Mouse (Mus musculus) embryonic facial prominence, embryonic 13.5 days (tissue): ENCODE results near the gene Nfkbie. TPM values are rescaled to one million over a fixed set of nuclear protein-coding genes. Genes with fewer than 3 reads are reported as not detected.

Source experiments
- ATAC-seq: fragments of 200-750 bp; cut with Nextera tagmentation; 2 replicates; pipeline ENCODE4 v1.8.0; 2017; ENCODE audit warnings: low read depth; ENCODE audit not compliant: insufficient number of reproducible peaks, insufficient read depth, low FRiP score, low TSS enrichment
- H3K27ac ChIP-seq: fragments of 300-500 bp; sonication (generic); 2 replicates; pipeline ENCODE4 v1.5.1; 2015; ENCODE audit warnings: moderate library complexity, mild to moderate bottlenecking, inconsistent platforms
- H3K27me3 ChIP-seq: fragments of 300-500 bp; sonication (generic); 2 replicates; pipeline ENCODE4 v1.6.1; 2015; ENCODE audit warnings: mild to moderate bottlenecking, inconsistent platforms
- H3K36me3 ChIP-seq: fragments of 300-500 bp; sonication (generic); 2 replicates; pipeline ENCODE4 v1.6.1; 2015; ENCODE audit warnings: mild to moderate bottlenecking, inconsistent platforms
- H3K4me1 ChIP-seq: fragments of 300-500 bp; sonication (generic); 2 replicates; pipeline ENCODE4 v1.6.1; 2015; ENCODE audit warnings: inconsistent platforms
- H3K4me2 ChIP-seq: fragments of 300-500 bp; sonication (generic); 2 replicates; pipeline ENCODE4 v1.6.1; 2015; ENCODE audit warnings: moderate library complexity, mild to moderate bottlenecking, inconsistent platforms
- H3K4me3 ChIP-seq: fragments of 300-500 bp; sonication (generic); 2 replicates; pipeline ENCODE4 v1.5.1; 2015; ENCODE audit warnings: mild to moderate bottlenecking, inconsistent platforms
- H3K9ac ChIP-seq: fragments of 300-500 bp; sonication (generic); 2 replicates; pipeline ENCODE4 v1.6.1; 2015; ENCODE audit warnings: mild to moderate bottlenecking, inconsistent platforms
- H3K9me3 ChIP-seq: fragments of 300-500 bp; sonication (generic); 2 replicates; pipeline ENCODE4 v1.6.1; 2016; ENCODE audit warnings: inconsistent platforms
- WGBS: fragments of 180-500 bp; shearing (Covaris S2); methylation state at CpG from one replicate; pipeline ENCODE4 v1.1.7; 2015; ENCODE audit warnings: mixed read lengths; 5-methylcytosine and 5-hydroxymethylcytosine counted together
- polyA plus RNA-seq: library from polyadenylated mRNA; unstranded; fragments of >200 nt; fragmentation: Nextera tagmentation; extraction: Ambion mirVana; gene quantifications from 2 replicates; pipeline ENCODE4 v1.2.1, GENCODE M21; 2015

Gene Nfkbie
- polyA plus RNA-seq, 1 experiment from 2014 or later, result 4.7 TPM

DNA sequence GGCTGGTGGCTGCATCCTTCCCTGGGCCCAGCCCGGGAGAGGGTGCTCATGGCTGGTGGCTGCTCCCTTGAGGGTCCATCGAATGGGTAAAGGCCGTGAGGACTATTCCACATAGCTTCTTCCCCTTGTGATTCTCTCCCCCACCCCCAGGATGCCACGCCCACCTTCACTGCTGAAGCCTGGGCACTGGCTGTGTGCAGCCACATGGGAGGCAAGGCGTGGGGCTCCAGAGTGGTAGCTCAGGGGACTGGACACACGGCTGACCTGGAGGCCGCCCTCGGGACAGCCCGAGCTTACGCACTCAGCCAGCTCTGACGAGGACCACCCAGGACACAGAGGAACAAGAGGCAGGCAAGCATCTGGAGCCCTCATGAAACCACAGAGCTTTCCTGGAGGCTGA lies 35.4 kb upstream of the Nfkbie start:
- H3K9ac ChIP-seq, result no peak overlapping the region
- H3K36me3 ChIP-seq, result peaks cover 57% of the 10 kb centered on the region
- no peaks in the 10 kb centered on the region for H3K9me3 ChIP-seq
- 77% methylated on average over 11 of the region's 11 CpGs for WGBS
- H3K27me3 ChIP-seq, result peaks cover 18% of the 10 kb centered on the region
- peaks cover 21% of the 10 kb centered on the region for H3K4me1 ChIP-seq
- no peak overlapping the region for H3K4me3 ChIP-seq
- no peak overlapping the region for H3K27ac ChIP-seq
- no peak overlapping the region for H3K4me2 ChIP-seq
- ATAC-seq, result no peak

DNA sequence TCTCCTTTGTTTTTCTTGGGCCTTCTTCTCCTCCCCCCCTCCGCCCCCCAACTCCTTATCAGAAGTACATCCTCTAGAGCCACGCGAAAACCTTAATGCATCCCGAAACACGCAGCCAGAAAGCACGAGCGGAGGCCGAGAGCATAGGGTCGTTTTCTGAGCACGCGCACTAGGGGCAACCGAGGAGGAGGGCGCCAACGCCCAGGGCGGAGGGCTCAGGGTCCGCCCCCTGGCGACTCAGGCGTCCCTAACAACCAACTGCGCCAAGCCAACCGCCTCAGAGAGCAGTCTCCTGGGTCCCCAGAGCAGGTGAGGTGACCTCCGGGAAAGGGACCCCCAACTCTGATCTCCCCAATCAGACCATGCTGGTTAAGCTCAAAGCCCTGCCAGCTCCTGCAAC lies 32.2 kb upstream of the Nfkbie start, which contains the start of gene Tcte1:
Gene Tcte1, plus strand, starts transcription at position 172 of the 400 bp plus-strand sequence.
- H3K4me3 ChIP-seq, result peak within 1 kb of the TSS; percentile 45
- no peak within 1 kb of the TSS for H3K27ac ChIP-seq
- H3K9ac ChIP-seq, result peak within 1 kb of the TSS; percentile 70
- peaks cover 28% of the 10 kb centered on the region for H3K36me3 ChIP-seq
- 0% methylated on average over 21 of the region's 21 CpGs for WGBS
- no peaks in the 10 kb centered on the region for H3K9me3 ChIP-seq
- H3K27me3 ChIP-seq, result peaks cover 40% of the 10 kb centered on the region
- H3K4me2 ChIP-seq, result peak within 1 kb of the TSS; percentile 78
- ATAC-seq, result peak; percentile 44; the same call in 1 of the 2 replicates
- peaks cover 21% of the 10 kb centered on the region for H3K4me1 ChIP-seq

DNA sequence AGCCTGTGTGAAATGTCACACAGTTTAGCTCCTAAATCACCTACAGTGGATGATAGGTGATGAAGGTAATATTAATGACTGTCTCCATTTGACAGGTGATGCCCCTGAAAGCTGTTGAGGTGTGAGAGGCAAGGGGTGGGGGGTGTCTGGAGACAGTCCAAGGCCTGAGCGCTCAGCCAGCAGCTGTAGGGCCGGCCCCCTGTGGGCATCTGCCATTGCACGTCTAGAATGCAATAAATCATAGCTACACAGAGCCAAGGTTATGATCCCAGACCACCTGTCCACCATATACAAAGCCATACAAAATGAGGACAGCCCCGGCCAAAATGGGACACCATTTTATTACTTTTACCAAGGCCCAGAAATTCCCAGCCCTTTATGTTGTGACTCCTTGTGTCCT lies 30.5 kb upstream of the Nfkbie start:
- H3K4me3 ChIP-seq, result no peak overlapping the region
- H3K36me3 ChIP-seq, result 0 out of 2 replicates have a peak, but pooled peaks cover 11% of the 10 kb centered on the region
- H3K4me2 ChIP-seq, result no peak overlapping the region
- H3K4me1 ChIP-seq, result peaks cover 21% of the 10 kb centered on the region
- 69% methylated on average over 4 of the region's 4 CpGs for WGBS
- ATAC-seq, result no peak
- H3K27me3 ChIP-seq, result peaks cover 56% of the 10 kb centered on the region
- no peaks in the 10 kb centered on the region for H3K9me3 ChIP-seq
- H3K27ac ChIP-seq, result no peak overlapping the region
- no peak overlapping the region for H3K9ac ChIP-seq

- WGBS, result 14% methylated on average over 5 of the region's 5 CpGs
These were observed 28.9 kb upstream of the Nfkbie start for GRCm38 (mm10) chr17:45526571-45526970.

GRCm38 (mm10) chr17:45530346-45530782 lies 25.1 kb upstream of the Nfkbie start:
- H3K4me2 ChIP-seq, result no peak overlapping the region
- no peak for ATAC-seq
- H3K4me3 ChIP-seq, result no peak overlapping the region
- no peaks in the 10 kb centered on the region for H3K36me3 ChIP-seq
- H3K9ac ChIP-seq, result no peak overlapping the region
- no peaks in the 10 kb centered on the region for H3K4me1 ChIP-seq
- WGBS, result 47% methylated on average over 13 of the region's 13 CpGs
- peaks cover 79% of the 10 kb centered on the region for H3K27me3 ChIP-seq
- H3K27ac ChIP-seq, result no peak overlapping the region
- no peaks in the 10 kb centered on the region for H3K9me3 ChIP-seq

More at GRCm38 (mm10) chr17:45526571-45526970, 28.9 kb upstream of the Nfkbie start:
- Histone ChIP-seq H3K9me3 (no peaks in the 10 kb centered on the region), H3K9ac (no peak overlapping the region), H3K27ac (no peak overlapping the region), H3K4me2 (no peak overlapping the region), H3K36me3 (no peaks in the 10 kb centered on the region), H3K4me3 (no peak overlapping the region), H3K4me1 (peaks cover 14% of the 10 kb centered on the region), H3K27me3 (peaks cover 65% of the 10 kb centered on the region)
- no peak for ATAC-seq

DNA sequence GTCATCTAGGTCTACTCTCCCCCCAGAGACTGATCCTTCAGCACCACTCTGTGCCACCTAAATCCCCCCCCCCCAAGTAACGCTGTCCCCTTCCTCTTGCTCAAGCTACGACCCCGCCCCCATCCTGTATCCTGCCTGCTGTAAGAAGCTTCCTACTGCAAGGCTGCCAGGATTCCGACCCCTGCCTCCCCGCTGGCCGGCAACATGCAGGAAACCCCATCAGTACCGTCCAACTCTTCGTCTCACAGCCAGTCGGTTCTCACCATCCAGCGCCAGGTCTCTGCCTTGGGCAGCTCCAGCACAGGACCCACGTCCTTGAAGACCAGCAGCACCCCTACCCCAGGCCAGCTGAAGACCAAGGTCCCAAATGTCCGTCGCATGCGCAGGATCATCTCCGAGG lies 22.6 kb upstream of the Nfkbie start:
- Histone ChIP-seq H3K4me3 (no peak overlapping the region), H3K9ac (no peak overlapping the region), H3K9me3 (no peaks in the 10 kb centered on the region), H3K4me2 (no peak overlapping the region), H3K4me1 (no peaks in the 10 kb centered on the region), H3K27ac (no peak overlapping the region), H3K36me3 (no peaks in the 10 kb centered on the region), H3K27me3 (peaks cover 80% of the 10 kb centered on the region)
- WGBS, result 43% methylated on average over 15 of the region's 15 CpGs
- ATAC-seq, result no peak

- ATAC-seq, result no peak
- WGBS, result 9% methylated on average over 5 of the region's 5 CpGs
- no peaks in the 10 kb centered on the region for H3K9me3 ChIP-seq
- no peak overlapping the region for H3K4me3 ChIP-seq
- no peak overlapping the region for H3K4me2 ChIP-seq
- no peaks in the 10 kb centered on the region for H3K4me1 ChIP-seq
- H3K36me3 ChIP-seq, result no peaks in the 10 kb centered on the region
- peaks cover 83% of the 10 kb centered on the region for H3K27me3 ChIP-seq
- no peak overlapping the region for H3K27ac ChIP-seq
- no peak overlapping the region for H3K9ac ChIP-seq
These were observed 19.2 kb upstream of the Nfkbie start for GRCm38 (mm10) chr17:45536264-45536663.

- Histone ChIP-seq H3K4me3 (no peak overlapping the region), H3K4me1 (no peaks in the 10 kb centered on the region), H3K9ac (no peak overlapping the region), H3K36me3 (no peaks in the 10 kb centered on the region), H3K9me3 (no peaks in the 10 kb centered on the region), H3K27me3 (peaks cover 84% of the 10 kb centered on the region), H3K4me2 (no peak overlapping the region), H3K27ac (no peak overlapping the region)
- WGBS, result 65% methylated on average over 4 of the region's 4 CpGs
- ATAC-seq, result no peak
These were observed 17.1 kb upstream of the Nfkbie start for GRCm38 (mm10) chr17:45538394-45538793.

- Histone ChIP-seq H3K36me3 (peaks cover 10% of the 10 kb centered on the region), H3K9ac (no peak overlapping the region), H3K9me3 (no peaks in the 10 kb centered on the region), H3K27me3 (peaks cover 87% of the 10 kb centered on the region), H3K4me2 (no peak overlapping the region), H3K4me1 (peaks cover 10% of the 10 kb centered on the region), H3K4me3 (no peak overlapping the region), H3K27ac (no peak overlapping the region)
- WGBS, result 86% methylated on average over 21 of the region's 21 CpGs
- no peak for ATAC-seq
These were observed 15.8 kb upstream of the Nfkbie start for GRCm38 (mm10) chr17:45539664-45540063.

DNA sequence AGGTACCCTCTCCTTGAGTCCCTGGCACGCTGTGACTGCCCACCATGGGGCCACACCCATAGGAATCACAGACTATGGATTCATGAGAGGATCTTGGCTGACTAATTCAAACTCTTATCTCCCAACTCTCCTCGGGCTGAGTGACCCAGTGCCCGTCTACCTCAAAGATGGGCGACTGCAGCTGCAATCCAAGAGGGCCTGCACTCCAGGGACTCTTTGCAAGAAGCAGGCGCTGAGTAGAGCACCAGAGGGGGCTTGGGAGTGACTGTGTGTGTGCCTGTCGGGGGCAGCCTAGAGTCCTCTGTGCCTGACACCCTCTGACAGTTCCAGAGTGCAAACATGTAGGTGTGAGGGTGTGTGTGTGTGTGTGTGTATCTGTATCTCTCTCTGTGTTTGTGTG lies 13.4 kb upstream of the Nfkbie start:
- no peak overlapping the region for H3K9ac ChIP-seq
- peaks cover 23% of the 10 kb centered on the region for H3K4me1 ChIP-seq
- 36% methylated on average over 6 of the region's 6 CpGs for WGBS
- H3K4me2 ChIP-seq, result no peak overlapping the region
- H3K27ac ChIP-seq, result no peak overlapping the region
- H3K4me3 ChIP-seq, result no peak overlapping the region
- H3K9me3 ChIP-seq, result no peaks in the 10 kb centered on the region
- peaks cover 90% of the 10 kb centered on the region for H3K27me3 ChIP-seq
- ATAC-seq, result no peak
- peaks cover 27% of the 10 kb centered on the region for H3K36me3 ChIP-seq

DNA sequence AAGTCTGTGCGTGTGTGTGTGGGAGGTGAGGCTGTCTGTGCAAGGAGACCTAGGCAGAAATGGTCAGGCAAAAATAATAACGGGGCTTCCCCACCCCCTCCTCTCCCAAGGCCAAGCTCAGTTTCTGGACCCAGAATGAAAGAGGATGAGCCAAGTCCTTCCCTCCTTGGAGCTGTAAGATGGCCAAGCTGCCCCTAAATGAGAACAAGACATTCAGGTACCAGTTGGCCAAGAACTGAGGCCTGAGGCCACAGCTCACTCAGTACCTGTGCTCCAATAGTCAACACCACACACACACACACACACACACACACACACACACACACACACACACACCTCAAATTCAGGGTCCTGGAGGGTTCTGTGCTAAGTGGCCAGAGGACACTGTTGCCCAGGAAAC lies 12.8 kb upstream of the Nfkbie start:
- no peak overlapping the region for H3K27ac ChIP-seq
- H3K4me3 ChIP-seq, result no peak overlapping the region
- no peak overlapping the region for H3K4me2 ChIP-seq
- no peak overlapping the region for H3K9ac ChIP-seq
- peaks cover 27% of the 10 kb centered on the region for H3K36me3 ChIP-seq
- H3K9me3 ChIP-seq, result no peaks in the 10 kb centered on the region
- no peak for ATAC-seq
- peaks cover 96% of the 10 kb centered on the region for H3K27me3 ChIP-seq
- peaks cover 23% of the 10 kb centered on the region for H3K4me1 ChIP-seq
- WGBS, result 76% methylated on average over 2 of the region's 2 CpGs

DNA sequence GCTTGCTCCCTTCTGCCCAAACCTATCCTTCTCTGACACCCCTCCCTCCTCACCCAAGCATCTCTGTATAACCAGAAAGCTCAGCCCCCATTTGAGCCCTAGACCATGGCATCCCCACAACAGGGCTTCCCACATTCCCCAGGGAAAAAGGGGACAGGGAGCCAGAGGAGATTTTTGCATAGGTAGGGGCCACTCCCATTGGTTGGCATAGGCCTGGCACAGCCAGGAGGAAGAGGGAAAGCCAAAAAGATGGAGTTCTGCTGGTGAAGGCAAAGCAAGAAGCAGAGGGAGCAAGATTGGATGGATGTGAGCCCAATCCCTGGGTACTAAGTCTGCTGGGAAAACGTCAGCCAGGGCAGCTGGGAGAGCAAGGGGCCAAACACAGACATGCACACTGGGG lies 12.4 kb upstream of the Nfkbie start:
- H3K4me3 ChIP-seq, result no peak overlapping the region
- no peak overlapping the region for H3K27ac ChIP-seq
- WGBS, result 26% methylated on average over 1 of the region's 1 CpGs
- peaks cover 96% of the 10 kb centered on the region for H3K27me3 ChIP-seq
- H3K9ac ChIP-seq, result no peak overlapping the region
- H3K4me1 ChIP-seq, result peaks cover 26% of the 10 kb centered on the region
- ATAC-seq, result no peak
- no peaks in the 10 kb centered on the region for H3K9me3 ChIP-seq
- no peak overlapping the region for H3K4me2 ChIP-seq
- H3K36me3 ChIP-seq, result peaks cover 27% of the 10 kb centered on the region
